Mouse (Mus musculus) myocyte (in vitro differentiated cells): ENCODE data around the gene Atrx. TPM values are rescaled to one million over a fixed set of nuclear protein-coding genes. Genes with fewer than 3 reads are reported as not detected.

Experiments
- H3K27me3 ChIP-seq: one replicate; pipeline ENCODE4 v1.6.1; 2011; ENCODE audit not compliant: control insufficient read depth, insufficient read depth, insufficient read length
- H3K36me3 ChIP-seq: one replicate; pipeline ENCODE4 v1.6.1; 2011; ENCODE audit not compliant: control insufficient read depth, insufficient read depth
- H3K4me2 ChIP-seq: one replicate; pipeline ENCODE4 v1.6.1; 2011; ENCODE audit warnings: low read depth, control low read depth
- H3K4me3 ChIP-seq: one replicate; pipeline ENCODE4 v1.5.1; 2011; ENCODE audit warnings: mild to moderate bottlenecking, control low read depth, moderate library complexity
- H3K79me2 ChIP-seq: one replicate; pipeline ENCODE4 v1.6.1; 2011; ENCODE audit not compliant: control insufficient read depth, insufficient read depth
- H3ac ChIP-seq: one replicate; pipeline ENCODE4 v1.6.1; 2011; ENCODE audit not compliant: control insufficient read depth, insufficient read length
- CEBPB ChIP-seq: IDR thresholded peaks from 2 replicates; pipeline ENCODE4 v1.6.1; 2011; ENCODE audit warnings: mild to moderate bottlenecking, moderate library complexity; ENCODE audit not compliant: poor library complexity, insufficient read depth, severe bottlenecking
- E2F4 ChIP-seq: IDR thresholded peaks from one replicate; pipeline ENCODE4 v1.6.1; 2011; ENCODE audit warnings: mild to moderate bottlenecking, control low read depth, moderate library complexity; ENCODE audit not compliant: insufficient read depth
- MAX ChIP-seq: IDR thresholded peaks from one replicate; pipeline ENCODE4 v1.6.1; 2011; ENCODE audit warnings: low read depth, mild to moderate bottlenecking, control low read depth
- MYOD1 ChIP-seq, 3 experiments: IDR thresholded peaks; one replicate each; pipeline ENCODE4 v1.6.1; 2011; ENCODE audit warnings: control low read depth in 2 of 3, low read depth in 2 of 3, mild to moderate bottlenecking in 2 of 3, moderate library complexity in 1 of 3; ENCODE audit not compliant: insufficient read length in 2 of 3, control insufficient read depth in 1 of 3
- MYOG ChIP-seq, 3 experiments: IDR thresholded peaks; one replicate each; pipeline ENCODE4 v1.6.1; 2011; ENCODE audit warnings: control low read depth in 2 of 3, low read depth in 2 of 3, mild to moderate bottlenecking in 2 of 3; ENCODE audit not compliant: insufficient read length in 2 of 3, control insufficient read depth in 1 of 3, insufficient read depth in 1 of 3
- POLR2A ChIP-seq: IDR thresholded peaks from one replicate; pipeline ENCODE4 v1.6.1; 2011; ENCODE audit warnings: low read depth, mild to moderate bottlenecking, control low read depth, moderate library complexity; ENCODE audit not compliant: insufficient read length
- POLR2AphosphoS2 ChIP-seq: IDR thresholded peaks from one replicate; pipeline ENCODE4 v1.6.1; 2011; ENCODE audit warnings: low read depth, control low read depth; ENCODE audit not compliant: insufficient read length
- REST ChIP-seq: IDR thresholded peaks from one replicate; pipeline ENCODE4 v1.6.1; 2011; ENCODE audit warnings: mild to moderate bottlenecking, control low read depth, moderate library complexity; ENCODE audit not compliant: insufficient read depth, insufficient read length
- SRF ChIP-seq: IDR thresholded peaks from one replicate; pipeline ENCODE4 v1.6.1; 2011; ENCODE audit warnings: low read depth; ENCODE audit not compliant: control insufficient read depth, insufficient read length
- TCF12 ChIP-seq: IDR thresholded peaks from one replicate; pipeline ENCODE4 v1.6.1; 2011; ENCODE audit warnings: mild to moderate bottlenecking, control low read depth; ENCODE audit not compliant: poor library complexity, insufficient read depth, severe bottlenecking
- TCF3 ChIP-seq: IDR thresholded peaks from one replicate; pipeline ENCODE4 v1.6.1; 2011; ENCODE audit warnings: low read depth, control low read depth; ENCODE audit not compliant: insufficient read length
- USF1 ChIP-seq: IDR thresholded peaks from one replicate; pipeline ENCODE4 v1.6.1; 2011; ENCODE audit warnings: low read depth, mild to moderate bottlenecking, control low read depth, moderate library complexity
- polyA plus RNA-seq: library from polyadenylated mRNA; unstranded; fragments of >200 nt; fragmentation: generic; extraction: Trizol; gene quantifications from one replicate; pipeline ENCODE4 v1.2.1, GENCODE M21; 2012; ENCODE audit warnings: missing spikeins

Gene Atrx
- polyA plus RNA-seq, 1 experiment: 4.7 TPM

- Histone ChIP-seq H3K79me2 (peaks cover 94% of the 10 kb centered on the region), H3K4me2 (no peak overlapping the region), H3K4me3 (no peak overlapping the region), H3ac (no peak overlapping the region), H3K27me3 (no peaks in the 10 kb centered on the region), H3K36me3 (no peaks in the 10 kb centered on the region)
- TF ChIP-seq REST (no peak), USF1 (no peak), MYOG (IDR thresholded peaks at IDR 0.05; ENCODE audit: control insufficient read depth in 1 of 3, insufficient read depth in 1 of 3, insufficient read length in 2 of 3, low read depth in 2 of 3) (no peak), E2F4 (no peak), MAX (no peak), POLR2AphosphoS2 (no peak)
These were observed 17.5 kb downstream of the Atrx start for GRCm38 (mm10) chrX:105911728-105912127.

GRCm38 (mm10) chrX:105901611-105902010 lies 27.6 kb downstream of the Atrx start:
- Histone ChIP-seq H3K36me3 (no peaks in the 10 kb centered on the region), H3K4me3 (no peak overlapping the region), H3ac (no peak overlapping the region), H3K27me3 (no peaks in the 10 kb centered on the region), H3K79me2 (peaks cover 71% of the 10 kb centered on the region), H3K4me2 (no peak overlapping the region)
- no peak for TF ChIP-seq REST
- no peak for TF ChIP-seq MAX
- no peak for TF ChIP-seq POLR2AphosphoS2
- no peak for TF ChIP-seq POLR2A
- no peak for TF ChIP-seq MYOD1 (IDR thresholded peaks at IDR 0.05; ENCODE audit: control insufficient read depth in 1 of 3, insufficient read length in 2 of 3, low read depth in 2 of 3)
- no peak for TF ChIP-seq E2F4
- TF ChIP-seq CEBPB: no peak
- no peak for TF ChIP-seq MYOG (IDR thresholded peaks at IDR 0.05; ENCODE audit: control insufficient read depth in 1 of 3, insufficient read depth in 1 of 3, insufficient read length in 2 of 3, low read depth in 2 of 3)
- TF ChIP-seq TCF12: no peak
- no peak for TF ChIP-seq SRF
- TF ChIP-seq TCF3: no peak

- Histone ChIP-seq H3K4me2 (no peak overlapping the region), H3K27me3 (no peaks in the 10 kb centered on the region), H3K4me3 (no peak overlapping the region), H3K36me3 (no peaks in the 10 kb centered on the region), H3K79me2 (peaks cover 16% of the 10 kb centered on the region), H3ac (no peak overlapping the region)
- TF ChIP-seq POLR2A (no peak), POLR2AphosphoS2 (no peak), MAX (no peak), USF1 (no peak), TCF12 (no peak), E2F4 (no peak), SRF (no peak), TCF3 (no peak), MYOD1 (IDR thresholded peaks at IDR 0.05; ENCODE audit: control insufficient read depth in 1 of 3, insufficient read length in 2 of 3, low read depth in 2 of 3) (no peak)
These were observed 42.3 kb downstream of the Atrx start for GRCm38 (mm10) chrX:105886921-105887320.

- no peak overlapping the region for H3K4me2 ChIP-seq
- no peak overlapping the region for H3K4me3 ChIP-seq
- no peaks in the 10 kb centered on the region for H3K27me3 ChIP-seq
- H3ac ChIP-seq: no peak overlapping the region
- TF ChIP-seq MYOD1 (IDR thresholded peaks at IDR 0.05; ENCODE audit: control insufficient read depth in 1 of 3, insufficient read length in 2 of 3, low read depth in 2 of 3) (no peak), CEBPB (no peak), POLR2A (no peak), TCF12 (no peak), REST (no peak), POLR2AphosphoS2 (no peak)
- no peaks in the 10 kb centered on the region for H3K79me2 ChIP-seq
- H3K36me3 ChIP-seq: peaks cover 7% of the 10 kb centered on the region
These were observed 64.8 kb downstream of the Atrx start for GRCm38 (mm10) chrX:105864367-105864766.

- TF ChIP-seq POLR2A (no peak), MYOD1 (IDR thresholded peaks at IDR 0.05; ENCODE audit: control insufficient read depth in 1 of 3, insufficient read length in 2 of 3, low read depth in 2 of 3) (no peak), TCF3 (no peak)
- peaks cover 7% of the 10 kb centered on the region for H3K36me3 ChIP-seq
These were observed 104.7 kb downstream of the Atrx start for GRCm38 (mm10) chrX:105824462-105824861.

More at GRCm38 (mm10) chrX:105824462-105824861, 104.7 kb downstream of the Atrx start:
- Histone ChIP-seq H3ac (no peak overlapping the region), H3K79me2 (no peaks in the 10 kb centered on the region), H3K4me2 (no peak overlapping the region), H3K4me3 (no peak overlapping the region), H3K27me3 (no peaks in the 10 kb centered on the region)
